8 mouse cellular contexts compared by ENCODE assay signal in genomic region chr7:89370917-89371316, GRCm38 (mm10). TPM values are rescaled to one million over a fixed set of nuclear protein-coding genes. Genes with fewer than 3 reads are reported as not detected.
A peak's percentile ranks its signal among the peaks of the same experiment; 100 is the strongest.
DNase-seq lines count a peak whose midpoint lies in the region; ATAC-seq and TF ChIP-seq lines count a peak whose summit lies in the region.

No protein-coding gene starts in this region.

- no peaks in the 10 kb centered on the region for H3K36me3 ChIP-seq in heart, postnatal 0 days (replicated peaks; ENCODE audit: control insufficient read depth, insufficient read depth, low read length)

- H3K4me3 ChIP-seq in gastrocnemius, adult 2 months = no peak overlapping the region
- H3K4me3 ChIP-seq in heart, postnatal 0 days (ENCODE audit: low read depth, low read length) = no peak overlapping the region

- TF ChIP-seq EP300 in heart, postnatal 0 days (IDR thresholded peaks at IDR 0.05; ENCODE audit: low read depth) = no peak

- H3K27me3 ChIP-seq in heart, postnatal 0 days (ENCODE audit: control insufficient read depth, insufficient read depth, low read length) = no peaks in the 10 kb centered on the region

- H3K4me1 ChIP-seq in heart, postnatal 0 days (ENCODE audit: control insufficient read depth, insufficient read depth) = peaks cover 25% of the 10 kb centered on the region

- ATAC-seq in heart, postnatal 0 days (ENCODE audit: insufficient read depth, low read depth) = peak; percentile 47; the same call in 1 of the 2 replicates

- no peaks in the 10 kb centered on the region for H3K9me3 ChIP-seq in heart, postnatal 0 days (replicated peaks; ENCODE audit: control insufficient read depth, low read length)

- TF ChIP-seq CTCF in gastrocnemius, adult 2 months (IDR thresholded peaks at IDR 0.05) = peak; percentile 62
- peak; percentile 74 for TF ChIP-seq CTCF in heart, postnatal 0 days (IDR thresholded peaks at IDR 0.05; ENCODE audit: low read depth)

- intact Hi-C loops in gastrocnemius, adult 2 months (cut with DNase I) = no loop called here

- WGBS in heart, postnatal 0 days = 4% methylated on average over 1 of the region's 1 CpGs

- H3K4me2 ChIP-seq in heart, postnatal 0 days (ENCODE audit: low read depth, low read length) = no peak overlapping the region

- peak; percentile 25 for DNase-seq in gastrocnemius, adult 2 months
- DNase-seq in gastrocnemius, postnatal 4 days (ENCODE audit: low spot score in 2 of 2) = no peak
- peak; percentile 57 for DNase-seq in A20 (ENCODE audit: low read depth, low spot score)
- peak; percentile 62 for DNase-seq in adrenal gland, postnatal 14 days
- DNase-seq in heart, postnatal 0 days (ENCODE audit: low spot score) = peak; percentile 81
- DNase-seq in layer of hippocampus, adult 9-11 months = peak; percentile 47
- DNase-seq in retina, postnatal 1 day = peak; percentile 56
- DNase-seq in urinary bladder, adult 2 months (ENCODE audit: low spot score) = no peak

- H3K27ac ChIP-seq in gastrocnemius, adult 2 months = no peak overlapping the region
- peak overlapping the region; percentile 52; the same call in 1 of the 2 replicates for H3K27ac ChIP-seq in heart, postnatal 0 days (ENCODE audit: low read depth)

- no peak overlapping the region for H3K9ac ChIP-seq in heart, postnatal 0 days (replicated peaks; ENCODE audit: low read depth, low read length)

RNA-seq across cellular contexts. Expression of gene Tmem135, which starts 33.1 kb away (rescaled TPM):
- total RNA-seq in gastrocnemius, adult 2 months (2021) = 10 to 100 TPM; 13.2 to 19.6 TPM
- 10 to 100 TPM; 26.2 to 27.6 TPM for total RNA-seq in gastrocnemius, postnatal 4 days (2021)
- total RNA-seq in adrenal gland, postnatal 14 days (2021) = 106 and 108 TPM in 2 replicates
- total RNA-seq in heart, postnatal 0 days (2014; rRNA removed; ENCODE audit: low replicate concordance) = 20.6 and 70.6 TPM in 2 replicates
- polyA plus RNA-seq in heart, postnatal 0 days (2015; fragmentation: Nextera tagmentation; extraction: Ambion mirVana) = 30.9 and 31.6 TPM in 2 replicates
- polyA plus RNA-seq in urinary bladder, adult 2 months (2012; rRNA removed) = 15.1 and 15.7 TPM in 2 replicates

RNA-seq across cellular contexts. Expression of gene Fzd4, which starts 33.2 kb away (rescaled TPM):
- 10 to 100 TPM; 30.6 to 32.4 TPM for total RNA-seq in gastrocnemius, adult 2 months (2021)
- 10 to 100 TPM; 43.9 to 44.1 TPM for total RNA-seq in gastrocnemius, postnatal 4 days (2021)
- total RNA-seq in adrenal gland, postnatal 14 days (2021) = 64.1 and 71.0 TPM in 2 replicates
- 16.0 and 18.0 TPM in 2 replicates for total RNA-seq in heart, postnatal 0 days (2014; rRNA removed; ENCODE audit: low replicate concordance)
- polyA plus RNA-seq in heart, postnatal 0 days (2015; fragmentation: Nextera tagmentation; extraction: Ambion mirVana) = 9.3 and 9.6 TPM in 2 replicates
- polyA plus RNA-seq in urinary bladder, adult 2 months (2012; rRNA removed) = 20.3 and 20.6 TPM in 2 replicates

Comparison
In these comparisons a context has a peak if more than half of its experiments do, and no peak if none do; other contexts are left out.
1. DNase-seq: peak in gastrocnemius, adult 2 months (single experiment), A20 (single experiment), adrenal gland, postnatal 14 days (single experiment), heart, postnatal 0 days (single experiment), layer of hippocampus, adult 9-11 months (single experiment) and retina, postnatal 1 day (single experiment); none in gastrocnemius, postnatal 4 days (0 of 2) and urinary bladder, adult 2 months (single experiment).